Mouse (Mus musculus): ENCODE results near the gene Zfp978.
"Not testable (repeated sequence)": the region's sequence is repeated elsewhere in the genome, so short reads cannot be mapped to it uniquely, and the experiment has no call there.

DNA sequence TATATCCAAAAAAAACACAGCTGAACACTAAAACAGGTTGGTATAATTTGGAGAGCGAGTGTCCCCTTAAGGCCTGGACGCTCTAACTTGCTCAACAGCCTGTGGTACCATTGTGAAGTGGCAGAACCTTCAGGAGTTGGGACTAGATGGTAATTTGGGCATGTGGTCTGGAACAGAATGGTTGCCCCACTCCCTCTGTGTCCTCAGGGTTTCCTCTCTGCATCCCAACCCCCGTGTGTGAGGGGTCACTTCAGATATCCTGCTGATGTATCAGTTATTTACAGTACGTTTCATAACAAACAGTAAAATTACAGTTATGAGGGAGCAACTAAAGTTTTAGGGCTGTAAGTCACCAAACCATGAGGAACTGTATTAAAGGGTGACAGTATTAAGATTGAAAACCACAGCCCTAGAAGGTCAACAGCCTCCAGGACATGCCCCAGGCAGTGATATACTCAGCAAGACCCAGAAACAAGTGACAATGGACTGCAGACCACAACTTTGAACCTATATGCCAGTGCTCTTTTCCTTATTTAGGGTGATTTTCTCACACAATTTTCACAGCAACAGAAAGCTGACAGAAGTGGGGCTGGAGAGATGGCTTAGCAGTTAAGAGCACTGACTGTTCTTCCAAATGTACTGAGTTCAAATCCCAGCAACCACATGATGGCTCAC, 14.6 kb upstream of the Zfp978 start:
- not testable (repeated sequence) for TF ChIP-seq POLR2A, CTCF (IDR thresholded peaks at IDR 0.05; ENCODE audit: extremely low read depth, insufficient read depth, low read length)

Measured in cortical plate, adult 2 months (tissue).